Mouse (Mus musculus) olfactory bulb, adult 2 months (tissue): ENCODE data around the gene Olfr1239. TPM values are rescaled to one million over a fixed set of nuclear protein-coding genes. Genes with fewer than 3 reads are reported as not detected.

Source experiments
- H3K27ac ChIP-seq: fragments of 200-500 bp; 2 replicates; pipeline ENCODE4 v1.5.1; 2012; ENCODE audit warnings: low read depth, low read length; ENCODE audit not compliant: insufficient read depth
- H3K4me1 ChIP-seq: fragments of 200-500 bp; 2 replicates; pipeline ENCODE4 v1.6.1; 2012; ENCODE audit warnings: low read length; ENCODE audit not compliant: control insufficient read depth, insufficient read depth
- H3K4me3 ChIP-seq: fragments of 200-500 bp; 2 replicates; pipeline ENCODE4 v1.5.1; 2012; ENCODE audit warnings: mild to moderate bottlenecking, low read depth, low read length, moderate library complexity; ENCODE audit not compliant: insufficient read depth
- CTCF ChIP-seq: fragments of 200-500 bp; IDR thresholded peaks from 2 replicates; pipeline ENCODE4 v1.5.1; 2012; ENCODE audit warnings: low read depth, mild to moderate bottlenecking, low read length, moderate library complexity; ENCODE audit not compliant: insufficient read depth
- POLR2A ChIP-seq: fragments of 200-500 bp; IDR thresholded peaks from 2 replicates; pipeline ENCODE4 v1.6.1; 2012; ENCODE audit warnings: mild to moderate bottlenecking, low read depth, low read length, moderate library complexity; ENCODE audit not compliant: insufficient read depth
- WGBS: fragments of 180-500 bp; shearing (Covaris S2); methylation state at CpG from one replicate; pipeline ENCODE4 v1.1.7; 2018; 5-methylcytosine and 5-hydroxymethylcytosine counted together
- polyA plus RNA-seq: library from polyadenylated mRNA; stranded (reverse); fragments of >200 nt; gene quantifications from 2 replicates; pipeline ENCODE4 v1.2.4, GENCODE M21; 2012; ENCODE audit warnings: low replicate concordance; ENCODE audit not compliant: missing spikeins, insufficient read depth, insufficient read length

Gene Olfr1239
- not detected in 2 replicates for polyA plus RNA-seq

GRCm38 (mm10) chr2:89420307-89420706, at the start of gene Olfr1239:
Gene Olfr1239 (minus strand): TSS chr2:89420407.
- no peak for TF ChIP-seq CTCF
- Histone ChIP-seq H3K4me3 (no peak within 1 kb of the TSS), H3K27ac (no peak within 1 kb of the TSS), H3K4me1 (no peaks in the 10 kb centered on the region)
- 97% methylated on average over 2 of the region's 2 CpGs for WGBS

- no peak for TF ChIP-seq CTCF
- no peak for TF ChIP-seq POLR2A
- Histone ChIP-seq H3K27ac (no peak within 1 kb of the TSS), H3K4me3 (no peak within 1 kb of the TSS), H3K4me1 (no peaks in the 10 kb centered on the region)
- WGBS = 88% methylated on average over 3 of the region's 3 CpGs
These were observed 22.7 kb upstream of the Olfr1239 start, which contains the start of gene Olfr1240 for GRCm38 (mm10) chr2:89442900-89443299. Gene Olfr1240 (minus strand): TSS chr2:89443000.

- no peak overlapping the region for H3K27ac ChIP-seq
- no peak overlapping the region for H3K4me3 ChIP-seq
- TF ChIP-seq POLR2A (no peak), CTCF (no peak)
- WGBS = 61% methylated on average over 1 of the region's 1 CpGs
- no peaks in the 10 kb centered on the region for H3K4me1 ChIP-seq
These were observed 5.7 kb downstream of the Olfr1239 start for GRCm38 (mm10) chr2:89414557-89414956.

GRCm38 (mm10) chr2:89409576-89409975, 10.6 kb downstream of the Olfr1239 start, which contains the start of gene Olfr1238:
Gene Olfr1238 (minus strand): TSS chr2:89409676.
- 92% methylated on average over 2 of the region's 2 CpGs for WGBS
- TF ChIP-seq POLR2A (no peak), CTCF (no peak)
- Histone ChIP-seq H3K27ac (no peak within 1 kb of the TSS), H3K4me1 (no peaks in the 10 kb centered on the region), H3K4me3 (no peak within 1 kb of the TSS)

- Histone ChIP-seq H3K4me1 (no peaks in the 10 kb centered on the region), H3K4me3 (no peak overlapping the region), H3K27ac (no peak overlapping the region)
- 90% methylated on average over 1 of the region's 1 CpGs for WGBS
- TF ChIP-seq CTCF = no peak
- no peak for TF ChIP-seq POLR2A
These were observed 19.3 kb downstream of the Olfr1239 start for GRCm38 (mm10) chr2:89400882-89401281.

Other genes with a start within 250 kb of the Olfr1239 start
- gene Olfr1225, start 245.7 kb downstream of the Olfr1239 start, polyA plus RNA-seq = not detected in 2 replicates
- not detected in 2 replicates for gene Olfr1226, start 220.4 kb downstream of the Olfr1239 start, polyA plus RNA-seq
- gene Olfr1228, start 166.3 kb downstream of the Olfr1239 start, polyA plus RNA-seq = not detected in 2 replicates
- not detected in 2 replicates for gene Olfr1229, start 132.4 kb downstream of the Olfr1239 start, polyA plus RNA-seq
- not detected in 2 replicates for gene Olfr1230, start 123.1 kb downstream of the Olfr1239 start, polyA plus RNA-seq
- gene Olfr1231, start 113.3 kb downstream of the Olfr1239 start, polyA plus RNA-seq = not detected in 2 replicates
- gene Olfr1232, start 90.7 kb downstream of the Olfr1239 start, polyA plus RNA-seq = not detected in 2 replicates
- not detected in 2 replicates for gene Olfr1233, start 78.0 kb downstream of the Olfr1239 start, polyA plus RNA-seq
- gene Olfr1234, start 55.5 kb downstream of the Olfr1239 start, polyA plus RNA-seq = not detected in 2 replicates
- not detected in 2 replicates for gene Olfr1238, start 10.7 kb downstream of the Olfr1239 start, polyA plus RNA-seq
- gene Olfr1240, start 22.6 kb upstream of the Olfr1239 start, polyA plus RNA-seq = not detected in 2 replicates
- not detected in 2 replicates for gene Olfr1241, start 66.7 kb upstream of the Olfr1239 start, polyA plus RNA-seq
- gene Olfr1242, start 77.9 kb upstream of the Olfr1239 start, polyA plus RNA-seq = not detected in 2 replicates
- not detected in 2 replicates for gene Olfr1243, start 111.1 kb upstream of the Olfr1239 start, polyA plus RNA-seq
- not detected in 2 replicates for gene Olfr1245, start 158.0 kb upstream of the Olfr1239 start, polyA plus RNA-seq
- gene Olfr1246, start 172.8 kb upstream of the Olfr1239 start, polyA plus RNA-seq = not detected in 2 replicates
- not detected in 2 replicates for gene Olfr1247, start 193.7 kb upstream of the Olfr1239 start, polyA plus RNA-seq
- not detected in 2 replicates for gene Olfr1248, start 197.8 kb upstream of the Olfr1239 start, polyA plus RNA-seq
- gene Olfr1249, start 214.6 kb upstream of the Olfr1239 start, polyA plus RNA-seq = not detected in 2 replicates
- gene Olfr1250, start 241.1 kb upstream of the Olfr1239 start, polyA plus RNA-seq = not detected in 2 replicates